Mouse (Mus musculus) CH12.LX (cell line): ENCODE measurements around the gene Trim44. TPM values are rescaled to one million over a fixed set of nuclear protein-coding genes. Genes with fewer than 3 reads are reported as not detected.

Experiments used
- DNase-seq: peaks from one replicate; pipeline ENCODE4 v3.0.0-alpha.2; 2013; ENCODE audit errors: extremely low read depth
- H3K27ac ChIP-seq: 2 replicates; pipeline ENCODE4 v1.5.1; 2012; ENCODE audit warnings: low read depth, mild to moderate bottlenecking, control low read depth, moderate library complexity; ENCODE audit not compliant: insufficient read depth
- H3K27me3 ChIP-seq: replicated peaks from 2 replicates; pipeline ENCODE3; 2012; ENCODE audit warnings: inconsistent platforms
- H3K36me3 ChIP-seq, 2 experiments: replicated peaks in 1 of 2; 2 replicates each; pipeline versions ENCODE3 to v1.6.1; 2012; ENCODE audit warnings: inconsistent platforms in 1 of 2, low read length in 1 of 2, mild to moderate bottlenecking in 1 of 2, mixed read lengths in 1 of 2, moderate library complexity in 1 of 2; ENCODE audit not compliant: control insufficient read depth in 1 of 2, insufficient read depth in 1 of 2
- H3K4me1 ChIP-seq, 2 experiments: 2 replicates each; pipeline ENCODE4 v1.6.1; 2012; ENCODE audit warnings: inconsistent platforms in 1 of 2, moderate library complexity in 1 of 2; ENCODE audit not compliant: insufficient read depth in 2 of 2, control insufficient read depth in 1 of 2
- H3K4me2 ChIP-seq: 2 replicates; pipeline ENCODE4 v1.6.1; 2012; ENCODE audit warnings: low read depth, mild to moderate bottlenecking, control low read depth; ENCODE audit not compliant: poor library complexity, insufficient read depth, severe bottlenecking
- H3K4me3 ChIP-seq, 3 experiments: fragments of 150-350 bp in 1 of 3; sonication (generic) in 1 of 3; replicated peaks in 1 of 3; 2 replicates each; pipeline versions ENCODE3 to v1.5.1; 2011 to 2012; ENCODE audit warnings: low read depth in 2 of 3, low read length in 2 of 3, mild to moderate bottlenecking in 2 of 3, moderate library complexity in 2 of 3, control low read depth in 1 of 3, improper control_type of control experiment in 1 of 3, inconsistent platforms in 1 of 3, mixed read lengths in 1 of 3; ENCODE audit not compliant: poor library complexity in 1 of 3
- H3K79me2 ChIP-seq: replicated peaks from 2 replicates; pipeline ENCODE4 v1.6.1; 2012; ENCODE audit warnings: mild to moderate bottlenecking, moderate library complexity; ENCODE audit not compliant: control insufficient read depth, poor library complexity, insufficient read depth, severe bottlenecking; ENCODE audit errors: extremely low read depth
- H3K9ac ChIP-seq: 2 replicates; pipeline ENCODE4 v1.6.1; 2012; ENCODE audit warnings: low read depth, mild to moderate bottlenecking, control low read depth, moderate library complexity; ENCODE audit not compliant: insufficient read depth
- H3K9me3 ChIP-seq: replicated peaks from 2 replicates; pipeline ENCODE3; 2012; ENCODE audit warnings: low read length, inconsistent platforms, mixed read lengths
- BHLHE40 ChIP-seq: IDR thresholded peaks from 2 replicates; pipeline ENCODE4 v1.6.1; 2011; ENCODE audit warnings: mild to moderate bottlenecking, low read depth, low read length, improper control_type of control experiment
- CHD1 ChIP-seq: IDR thresholded peaks from 2 replicates; pipeline ENCODE4 v1.6.1; 2012; ENCODE audit warnings: low read depth, low read length, improper control_type of control experiment, inconsistent platforms
- CHD2 ChIP-seq: IDR thresholded peaks from 2 replicates; pipeline ENCODE4 v1.6.1; 2011; ENCODE audit warnings: low read length, improper control_type of control experiment
- CTCF ChIP-seq, 2 experiments: IDR thresholded peaks in 1 of 2; conservative IDR thresholded peaks in 1 of 2; 2 replicates each; pipeline ENCODE4 v1.5.1; 2011 to 2012; ENCODE audit warnings: low read depth in 2 of 2, low read length in 2 of 2, improper control_type of control experiment in 1 of 2, inconsistent platforms in 1 of 2, mild to moderate bottlenecking in 1 of 2, moderate library complexity in 1 of 2
- E2F4 ChIP-seq: IDR thresholded peaks from 2 replicates; pipeline ENCODE4 v1.6.1; 2011; ENCODE audit warnings: low read depth, low read length, improper control_type of control experiment; ENCODE audit not compliant: insufficient replicate concordance
- ELF1 ChIP-seq: IDR thresholded peaks from 2 replicates; pipeline ENCODE4 v1.6.1; 2014; ENCODE audit warnings: low read depth, mild to moderate bottlenecking, inconsistent platforms, low read length, improper control_type of control experiment
- GABPA ChIP-seq: IDR thresholded peaks from 2 replicates; pipeline ENCODE4 v1.6.1; 2012; ENCODE audit warnings: low read depth, low read length, improper control_type of control experiment, inconsistent platforms; ENCODE audit not compliant: insufficient replicate concordance
- HCFC1 ChIP-seq: IDR thresholded peaks from 2 replicates; pipeline ENCODE4 v1.6.1; 2012; ENCODE audit warnings: low read depth, mild to moderate bottlenecking, inconsistent platforms, low read length, improper control_type of control experiment
- IRF4 ChIP-seq: IDR thresholded peaks from 2 replicates; pipeline ENCODE4 v1.6.1; 2014; ENCODE audit warnings: low read depth, mild to moderate bottlenecking, inconsistent platforms, low read length, improper control_type of control experiment
- JUN ChIP-seq: IDR thresholded peaks from 2 replicates; pipeline ENCODE4 v1.6.1; 2011; ENCODE audit warnings: low read depth, mild to moderate bottlenecking, low read length, improper control_type of control experiment, moderate library complexity; ENCODE audit not compliant: insufficient read depth
- JUND ChIP-seq: conservative IDR thresholded peaks from 2 replicates; pipeline ENCODE4 v1.6.1; 2011; ENCODE audit warnings: low read depth, low read length, improper control_type of control experiment
- KAT2A ChIP-seq: IDR thresholded peaks from 2 replicates; pipeline ENCODE4 v1.6.1; 2012; ENCODE audit warnings: low read length, improper control_type of control experiment, inconsistent platforms; ENCODE audit not compliant: insufficient replicate concordance
- MAFK ChIP-seq: IDR thresholded peaks from 2 replicates; pipeline ENCODE4 v1.6.1; 2011; ENCODE audit warnings: low read length, improper control_type of control experiment; ENCODE audit not compliant: insufficient replicate concordance
- MAX ChIP-seq: IDR thresholded peaks from 2 replicates; pipeline ENCODE4 v1.6.1; 2011; ENCODE audit warnings: low read length, improper control_type of control experiment
- MAZ ChIP-seq: IDR thresholded peaks from 2 replicates; pipeline ENCODE4 v1.6.1; 2012; ENCODE audit warnings: low read depth, mild to moderate bottlenecking, inconsistent platforms, low read length, improper control_type of control experiment, moderate library complexity
- MXI1 ChIP-seq: IDR thresholded peaks from 2 replicates; pipeline ENCODE4 v1.6.1; 2011; ENCODE audit warnings: mild to moderate bottlenecking, low read depth, low read length, improper control_type of control experiment
- NELFE ChIP-seq: IDR thresholded peaks from 2 replicates; pipeline ENCODE4 v1.6.1; 2011; ENCODE audit warnings: low read depth, low read length, improper control_type of control experiment
- NRF1 ChIP-seq: IDR thresholded peaks from 2 replicates; pipeline ENCODE4 v1.6.1; 2014; ENCODE audit warnings: low read depth, mild to moderate bottlenecking, inconsistent platforms, low read length, improper control_type of control experiment, moderate library complexity
- PAX5 ChIP-seq: IDR thresholded peaks from 2 replicates; pipeline ENCODE4 v1.6.1; 2012; ENCODE audit warnings: low read length, inconsistent platforms, mixed read lengths
- POLR2AphosphoS2 ChIP-seq: IDR thresholded peaks from 2 replicates; pipeline ENCODE4 v1.6.1; 2011; ENCODE audit warnings: low read depth, low read length, improper control_type of control experiment
- RAD21 ChIP-seq: IDR thresholded peaks from 2 replicates; pipeline ENCODE4 v1.6.1; 2011; ENCODE audit warnings: low read depth, mild to moderate bottlenecking, low read length, improper control_type of control experiment, moderate library complexity
- SIN3A ChIP-seq: IDR thresholded peaks from 2 replicates; pipeline ENCODE4 v1.6.1; 2012; ENCODE audit warnings: low read length, improper control_type of control experiment, inconsistent platforms
- TCF12 ChIP-seq: IDR thresholded peaks from 2 replicates; pipeline ENCODE4 v1.6.1; 2014; ENCODE audit warnings: low read depth, mild to moderate bottlenecking, inconsistent platforms, low read length, improper control_type of control experiment
- UBTF ChIP-seq: IDR thresholded peaks from 2 replicates; pipeline ENCODE4 v1.6.1; 2012; ENCODE audit warnings: low read depth, mild to moderate bottlenecking, inconsistent platforms, low read length, improper control_type of control experiment, moderate library complexity
- USF1 ChIP-seq: IDR thresholded peaks from 2 replicates; pipeline ENCODE4 v1.6.1; 2014; ENCODE audit warnings: low read depth, mild to moderate bottlenecking, inconsistent platforms, low read length, improper control_type of control experiment
- USF2 ChIP-seq: conservative IDR thresholded peaks from 2 replicates; pipeline ENCODE4 v1.6.1; 2011; ENCODE audit warnings: low read depth, low read length, improper control_type of control experiment
- ZC3H11A ChIP-seq: IDR thresholded peaks from 2 replicates; pipeline ENCODE4 v1.6.1; 2012; ENCODE audit warnings: low read depth, mild to moderate bottlenecking, inconsistent platforms, low read length, improper control_type of control experiment
- dilution Hi-C: fragments of 300-500 bp; cut with MboI; formaldehyde crosslinking; loops from 2 replicates; pipeline ENCODE4 v1.14.3; 2020; ENCODE audit warnings: low sequenced_read_pairs; ENCODE audit not compliant: extremely low pct_unique_long_range_greater_than_20kb, extremely low pct_ligation_motif_present
- in situ Hi-C: fragments of 300-500 bp; cut with MboI; formaldehyde crosslinking; loops from 3 replicates; pipeline ENCODE4 v1.14.3; 2019; ENCODE audit warnings: low sequenced_read_pairs, low pct_ligation_motif_present, low pct_unique_long_range_greater_than_20kb, mixed read lengths
- polyA plus RNA-seq: library from polyadenylated mRNA; unstranded; fragments of >175 nt; gene quantifications from 2 replicates; pipeline ENCODE4 v1.2.1, GENCODE M21; 2012; ENCODE audit warnings: low read depth; ENCODE audit not compliant: insufficient read length
- total RNA-seq, 2 experiments: library from RNA; depleted of rRNA; stranded (reverse); fragments of 300-350 nt in 1 of 2; fragments of >200 nt in 1 of 2; gene quantifications; 2 replicates each; pipeline ENCODE4 v1.2.3; 2012 to 2014

Gene Trim44
- total and polyA plus RNA-seq, 3 experiments: 22.7 to 77.5 (median 28.0) TPM

- H3K27me3 ChIP-seq: no peaks in the 10 kb centered on the region
- H3K4me1 ChIP-seq: no peaks in the 10 kb centered on the region
- dilution Hi-C loops: no loop called here
- H3K4me2 ChIP-seq: no peak overlapping the region
- H3K36me3 ChIP-seq: no peaks in the 10 kb centered on the region
- TF ChIP-seq MAFK (no peak), MXI1 (no peak), CHD1 (no peak), IRF4 (no peak), TCF12 (no peak), USF2 (no peak), CHD2 (no peak), ZC3H11A (no peak), MAX (no peak), JUND (no peak), KAT2A (no peak), UBTF (no peak), MAZ (no peak), USF1 (no peak), NELFE (no peak)
- TF ChIP-seq, all 38 proteins: peak for 0
- no peak overlapping the region for H3K27ac ChIP-seq
- no peak for DNase-seq
- in situ Hi-C loops: no loop called here
- H3K4me3 ChIP-seq: no peak overlapping the region
- no peaks in the 10 kb centered on the region for H3K9me3 ChIP-seq
- no peak overlapping the region for H3K9ac ChIP-seq
- H3K79me2 ChIP-seq: no peaks in the 10 kb centered on the region
Measured at GRCm38 (mm10) chr2:102267582-102268339, 139.9 kb downstream of the Trim44 start.

GRCm38 (mm10) chr2:102266911-102267310 is 140.7 kb downstream of the Trim44 start:
- no peaks in the 10 kb centered on the region for H3K79me2 ChIP-seq
- H3K4me1 ChIP-seq: no peaks in the 10 kb centered on the region
- dilution Hi-C loops (no loop called here), in situ Hi-C loops (no loop called here)
- H3K4me2 ChIP-seq: no peak overlapping the region
- no peak overlapping the region for H3K9ac ChIP-seq
- H3K9me3 ChIP-seq: no peaks in the 10 kb centered on the region
- H3K27me3 ChIP-seq: no peaks in the 10 kb centered on the region
- H3K27ac ChIP-seq: no peak overlapping the region
- H3K36me3 ChIP-seq: no peaks in the 10 kb centered on the region
- no peak for DNase-seq
- H3K4me3 ChIP-seq: no peak overlapping the region
- TF ChIP-seq E2F4 (no peak), JUN (no peak), PAX5 (no peak), ELF1 (no peak), BHLHE40 (no peak), JUND (no peak), SIN3A (no peak), IRF4 (no peak), HCFC1 (no peak), NRF1 (no peak), RAD21 (no peak), UBTF (no peak), CTCF (conservative IDR thresholded peaks at IDR 0.05 in 1 of 2, IDR thresholded peaks at IDR 0.05 in 1 of 2; ENCODE audit: low read depth in 2 of 2, low read length in 2 of 2) (no peak), TCF12 (no peak), GABPA (no peak), POLR2AphosphoS2 (no peak), MAZ (no peak)
